Mouse (Mus musculus): ENCODE measurements around the gene Grk5. TPM values are rescaled to one million over a fixed set of nuclear protein-coding genes. Genes with fewer than 3 reads are reported as not detected.

The Grk5 gene
- polyA plus RNA-seq, 2 experiments: 0.50 to 0.84 TPM

GRCm38 (mm10) chr19:60891934-60892547, 2.5 kb downstream of the Grk5 start:
- H3K4me1 ChIP-seq (replicated peaks; ENCODE audit: control insufficient read depth in 2 of 2, insufficient read depth in 2 of 2, low read length in 1 of 2): peaks cover 25 to 29% of the 10 kb centered on the region in 2 experiments
- no peak overlapping the region; a peak in 1 of 4 replicates for H3K4me3 ChIP-seq (ENCODE audit: insufficient read depth in 1 of 2, low read depth in 2 of 2, low read length in 2 of 2)

GRCm38 (mm10) chr19:60895251-60895880, 5.8 kb downstream of the Grk5 start:
- H3K27me3 ChIP-seq (ENCODE audit: control insufficient read depth, insufficient read depth, low read length): no peaks in the 10 kb centered on the region; the same call in none of the 2 replicates
- no peak overlapping the region for H3K4me3 ChIP-seq (ENCODE audit: insufficient read depth in 1 of 2, low read depth in 2 of 2, low read length in 2 of 2)
- peaks cover 3 to 8% of the 10 kb centered on the region in 2 experiments; a peak in 3 of 4 replicates for H3K4me1 ChIP-seq (replicated peaks; ENCODE audit: control insufficient read depth in 2 of 2, insufficient read depth in 2 of 2, low read length in 1 of 2)
- H3K27ac ChIP-seq: no peak overlapping the region
- H3K36me3 ChIP-seq (replicated peaks; ENCODE audit: control insufficient read depth, insufficient read depth, low read depth): no peaks in the 10 kb centered on the region
- WGBS (ENCODE audit: insufficient replicate concordance): 34% methylated on average over 3 of the region's 3 CpGs
- ATAC-seq (ENCODE audit: insufficient read depth) (no peak), DNase-seq (ENCODE audit: low read depth in 3 of 3, low spot score in 3 of 3) (no peak)
- no peaks in the 10 kb centered on the region for H3K9me3 ChIP-seq (ENCODE audit: control insufficient read depth, low read length)
- TF ChIP-seq CTCF (IDR thresholded peaks at IDR 0.05; ENCODE audit: low read depth): no peak
- TF ChIP-seq EP300 (IDR thresholded peaks at IDR 0.05; ENCODE audit: low read depth): no peak
- no peak overlapping the region for H3K4me2 ChIP-seq (ENCODE audit: low read depth)
- H3K9ac ChIP-seq (replicated peaks): no peak overlapping the region

More at GRCm38 (mm10) chr19:60891934-60892547, 2.5 kb downstream of the Grk5 start:
- H3K9me3 ChIP-seq (ENCODE audit: control insufficient read depth, low read length): no peaks in the 10 kb centered on the region
- peak overlapping the region; percentile 89 for H3K4me2 ChIP-seq (ENCODE audit: low read depth)
- 14% methylated on average over 1 of the region's 1 CpGs for WGBS (ENCODE audit: insufficient replicate concordance)
- TF ChIP-seq EP300 (IDR thresholded peaks at IDR 0.05; ENCODE audit: low read depth) (no peak), CTCF (IDR thresholded peaks at IDR 0.05; ENCODE audit: low read depth) (peak; percentile 94)
- H3K27me3 ChIP-seq (ENCODE audit: control insufficient read depth, insufficient read depth, low read length): no peaks in the 10 kb centered on the region; the same call in none of the 2 replicates
- DNase-seq (ENCODE audit: low read depth in 3 of 3, low spot score in 3 of 3) (peak; percentile 55 to 58 (median 56)), ATAC-seq (ENCODE audit: insufficient read depth) (no peak)
- H3K9ac ChIP-seq (replicated peaks): peak overlapping the region; percentile 29
- H3K36me3 ChIP-seq (replicated peaks; ENCODE audit: control insufficient read depth, insufficient read depth, low read depth): no peaks in the 10 kb centered on the region
- H3K27ac ChIP-seq: no peak overlapping the region

- H3K4me1 ChIP-seq (replicated peaks; ENCODE audit: control insufficient read depth in 2 of 2, insufficient read depth in 2 of 2, low read length in 1 of 2): no peaks in the 10 kb centered on the region
- H3K4me3 ChIP-seq (ENCODE audit: insufficient read depth in 1 of 2, low read depth in 2 of 2, low read length in 2 of 2): no peak overlapping the region
- H3K27me3 ChIP-seq (ENCODE audit: control insufficient read depth, insufficient read depth, low read length): no peaks in the 10 kb centered on the region
- TF ChIP-seq CTCF (IDR thresholded peaks at IDR 0.05; ENCODE audit: low read depth): no peak
- 71% methylated on average over 1 of the region's 1 CpGs for WGBS (ENCODE audit: insufficient replicate concordance)
- ATAC-seq (ENCODE audit: insufficient read depth): no peak
- H3K9me3 ChIP-seq (ENCODE audit: control insufficient read depth, low read length): no peaks in the 10 kb centered on the region
- H3K4me2 ChIP-seq (ENCODE audit: low read depth): no peak overlapping the region
- no peak for DNase-seq (ENCODE audit: low read depth in 3 of 3, low spot score in 3 of 3)
- no peak overlapping the region for H3K9ac ChIP-seq (replicated peaks)
- H3K36me3 ChIP-seq (replicated peaks; ENCODE audit: control insufficient read depth, insufficient read depth, low read depth): no peaks in the 10 kb centered on the region
- H3K27ac ChIP-seq: no peak overlapping the region
Observed at GRCm38 (mm10) chr19:60903139-60903538, 13.6 kb downstream of the Grk5 start.

GRCm38 (mm10) chr19:60903971-60904370, 14.4 kb downstream of the Grk5 start:
- no peak for DNase-seq (ENCODE audit: low read depth in 3 of 3, low spot score in 3 of 3)
- Histone ChIP-seq H3K9me3 (ENCODE audit: control insufficient read depth, low read length) (no peaks in the 10 kb centered on the region), H3K4me2 (ENCODE audit: low read depth) (no peak overlapping the region), H3K27ac (no peak overlapping the region), H3K9ac (replicated peaks) (no peak overlapping the region), H3K4me1 (replicated peaks; ENCODE audit: control insufficient read depth in 2 of 2, insufficient read depth in 2 of 2, low read length in 1 of 2) (no peaks in the 10 kb centered on the region), H3K27me3 (ENCODE audit: control insufficient read depth, insufficient read depth, low read length) (no peaks in the 10 kb centered on the region), H3K36me3 (replicated peaks; ENCODE audit: control insufficient read depth, insufficient read depth, low read depth) (no peaks in the 10 kb centered on the region), H3K4me3 (ENCODE audit: insufficient read depth in 1 of 2, low read depth in 2 of 2, low read length in 2 of 2) (no peak overlapping the region)
- TF ChIP-seq EP300 (IDR thresholded peaks at IDR 0.05; ENCODE audit: low read depth) (no peak), CTCF (IDR thresholded peaks at IDR 0.05; ENCODE audit: low read depth) (no peak)
- WGBS (ENCODE audit: insufficient replicate concordance): 47% methylated on average over 1 of the region's 1 CpGs
- no peak for ATAC-seq (ENCODE audit: insufficient read depth)

- Histone ChIP-seq H3K4me3 (ENCODE audit: insufficient read depth in 1 of 2, low read depth in 2 of 2, low read length in 2 of 2) (no peak overlapping the region), H3K36me3 (replicated peaks; ENCODE audit: control insufficient read depth, insufficient read depth, low read depth) (no peaks in the 10 kb centered on the region), H3K9ac (replicated peaks) (no peak overlapping the region), H3K27me3 (ENCODE audit: control insufficient read depth, insufficient read depth, low read length) (no peaks in the 10 kb centered on the region), H3K4me1 (replicated peaks; ENCODE audit: control insufficient read depth in 2 of 2, insufficient read depth in 2 of 2, low read length in 1 of 2) (no peaks in the 10 kb centered on the region), H3K4me2 (ENCODE audit: low read depth) (no peak overlapping the region), H3K9me3 (ENCODE audit: control insufficient read depth, low read length) (no peaks in the 10 kb centered on the region), H3K27ac (no peak overlapping the region)
- ATAC-seq (ENCODE audit: insufficient read depth) (no peak), DNase-seq (ENCODE audit: low read depth in 3 of 3, low spot score in 3 of 3) (no peak)
- TF ChIP-seq CTCF (IDR thresholded peaks at IDR 0.05; ENCODE audit: low read depth) (no peak), EP300 (IDR thresholded peaks at IDR 0.05; ENCODE audit: low read depth) (no peak)
- 61% methylated on average over 5 of the region's 5 CpGs for WGBS (ENCODE audit: insufficient replicate concordance)
Observed at GRCm38 (mm10) chr19:60905477-60905876, 15.9 kb downstream of the Grk5 start.

Data from liver, embryonic 14.5 days (tissue).